Mouse (Mus musculus) lung, adult 2 months (tissue): ENCODE data around the gene Sec24b.

ENCODE experiments used
- CTCF ChIP-seq: fragments of 200-500 bp; IDR thresholded peaks from 2 replicates; pipeline ENCODE4 v1.5.1; 2011; ENCODE audit warnings: mild to moderate bottlenecking, low read length, control low read depth; ENCODE audit not compliant: insufficient read depth
- POLR2A ChIP-seq: fragments of 200-500 bp; IDR thresholded peaks from 2 replicates; pipeline ENCODE4 v1.6.1; 2011; ENCODE audit warnings: low read depth, mild to moderate bottlenecking, control low read depth, low read length, borderline replicate concordance; ENCODE audit errors: extremely low read depth

DNA sequence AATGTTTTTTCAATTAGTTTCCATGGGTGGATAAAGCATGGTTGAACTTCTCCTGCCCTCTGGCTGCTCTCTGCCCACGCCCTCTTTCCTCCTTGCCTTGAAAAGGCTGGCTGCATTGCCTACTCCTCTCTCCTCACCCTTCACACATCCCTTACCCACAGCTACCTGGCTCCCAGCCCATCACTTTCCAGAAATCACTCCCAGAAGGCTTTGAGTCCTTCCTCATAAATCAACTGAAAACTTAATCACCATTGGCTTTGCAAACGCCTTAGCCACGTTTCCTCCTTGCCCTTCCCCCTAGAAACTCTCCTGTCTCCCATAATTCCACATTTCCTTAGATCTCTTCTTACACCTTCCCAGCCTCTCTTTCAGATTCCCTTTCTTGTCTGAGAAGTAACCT lies 123.5 kb downstream of the Sec24b start:
- TF ChIP-seq CTCF (no peak), POLR2A (no peak)
